In the genomic region with DNA sequence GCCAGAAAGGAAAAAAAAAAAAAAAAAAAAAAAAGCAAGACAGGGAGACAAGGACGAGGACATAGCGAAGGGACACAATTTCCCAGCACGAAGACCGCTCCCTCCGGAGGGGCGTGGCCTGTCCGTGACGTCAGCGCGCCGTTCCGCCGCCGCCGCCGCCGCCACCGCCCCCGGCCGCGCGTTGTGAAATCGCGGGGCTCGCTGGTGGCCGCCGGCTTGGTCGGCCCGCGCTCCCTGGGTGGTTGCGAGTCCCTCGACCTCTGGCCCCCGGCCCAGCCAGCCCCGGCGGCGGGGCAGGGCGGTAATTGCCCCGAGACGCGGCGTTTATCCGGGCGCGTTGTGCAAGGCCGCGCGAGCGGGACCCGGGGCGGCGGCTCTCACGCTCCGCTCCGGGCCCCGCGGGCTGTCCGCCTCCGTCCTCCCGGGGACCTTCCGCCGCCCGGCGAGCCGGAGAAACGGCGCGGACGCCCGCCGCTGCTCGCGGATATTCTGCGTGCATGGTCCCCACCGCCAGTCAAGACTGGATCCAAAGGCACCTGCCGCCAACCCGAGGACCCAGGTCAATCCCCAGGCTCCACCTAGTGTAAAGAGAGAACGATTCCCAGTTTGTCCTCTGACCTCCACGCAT, we compare ENCODE assay signal across 7 mouse cellular contexts. TPM values are rescaled to one million over a fixed set of nuclear protein-coding genes. Genes with fewer than 3 reads are reported as not detected.
DNase-seq lines count a peak whose midpoint lies in the region; ATAC-seq lines count a peak whose summit lies in the region.

No protein-coding gene starts in this region.

- peak overlapping the region; percentile 71 for H3K9ac ChIP-seq in embryonic facial prominence, embryonic 12.5 days
- peak overlapping the region; percentile 70 for H3K9ac ChIP-seq in limb, embryonic 12.5 days (replicated peaks)
- H3K9ac ChIP-seq in midbrain, embryonic 14.5 days (replicated peaks; ENCODE audit: low read length): peak overlapping the region; percentile 96

- no peak overlapping the region for H3K27ac ChIP-seq in embryonic facial prominence, embryonic 12.5 days
- no peak overlapping the region for H3K27ac ChIP-seq in limb, embryonic 12.5 days
- peak overlapping the region; percentile 88 for H3K27ac ChIP-seq in midbrain, embryonic 14.5 days (replicated peaks; ENCODE audit: low read depth, low read length)

- H3K4me3 ChIP-seq in embryonic facial prominence, embryonic 12.5 days: peak overlapping the region; percentile 72
- peak overlapping the region; percentile 82 for H3K4me3 ChIP-seq in limb, embryonic 12.5 days (replicated peaks)
- peak overlapping the region; percentile 79 for H3K4me3 ChIP-seq in midbrain, embryonic 14.5 days (replicated peaks; ENCODE audit: low read depth, low read length)

- H3K36me3 ChIP-seq in embryonic facial prominence, embryonic 12.5 days: no peaks in the 10 kb centered on the region
- H3K36me3 ChIP-seq in limb, embryonic 12.5 days: no peaks in the 10 kb centered on the region
- no peaks in the 10 kb centered on the region for H3K36me3 ChIP-seq in midbrain, embryonic 14.5 days (ENCODE audit: control insufficient read depth, insufficient read depth, low read length)

- peak; percentile 49; the same call in 1 of the 2 replicates for ATAC-seq in embryonic facial prominence, embryonic 12.5 days (ENCODE audit: insufficient number of reproducible peaks, insufficient read depth, low FRiP score, low TSS enrichment)
- ATAC-seq in limb, embryonic 12.5 days (ENCODE audit: insufficient number of reproducible peaks, insufficient read depth, low FRiP score, low TSS enrichment, low read depth): peak; percentile 65
- peak; percentile 85 for ATAC-seq in midbrain, embryonic 14.5 days (ENCODE audit: low FRiP score, low TSS enrichment)

- under 1% methylated on average over 66 of the region's 78 CpGs for WGBS in embryonic facial prominence, embryonic 12.5 days
- under 1% methylated on average over 75 of the region's 78 CpGs for WGBS in limb, embryonic 12.5 days
- under 1% methylated on average over 66 of the region's 78 CpGs for WGBS in midbrain, embryonic 14.5 days

- peaks cover 4% of the 10 kb centered on the region; the same call in 1 of the 2 replicates for H3K4me1 ChIP-seq in embryonic facial prominence, embryonic 12.5 days
- H3K4me1 ChIP-seq in limb, embryonic 12.5 days (replicated peaks): peaks cover 4% of the 10 kb centered on the region; the same call in 1 of the 2 replicates
- H3K4me1 ChIP-seq in midbrain, embryonic 14.5 days (ENCODE audit: control insufficient read depth, insufficient read depth, low read length): peaks cover 9% of the 10 kb centered on the region

- H3K9me3 ChIP-seq in embryonic facial prominence, embryonic 12.5 days: no peaks in the 10 kb centered on the region
- H3K9me3 ChIP-seq in limb, embryonic 12.5 days: no peaks in the 10 kb centered on the region
- no peaks in the 10 kb centered on the region for H3K9me3 ChIP-seq in midbrain, embryonic 14.5 days (ENCODE audit: control insufficient read depth, low read length)

- peaks cover 26% of the 10 kb centered on the region for H3K27me3 ChIP-seq in embryonic facial prominence, embryonic 12.5 days
- H3K27me3 ChIP-seq in limb, embryonic 12.5 days: peaks cover 74% of the 10 kb centered on the region
- H3K27me3 ChIP-seq in midbrain, embryonic 14.5 days (ENCODE audit: control insufficient read depth, insufficient read depth, low read length): peaks cover 4% of the 10 kb centered on the region; the same call in 1 of the 2 replicates

- H3K4me2 ChIP-seq in embryonic facial prominence, embryonic 12.5 days (replicated peaks): peak overlapping the region; percentile 89
- H3K4me2 ChIP-seq in limb, embryonic 12.5 days: peak overlapping the region; percentile 91
- peak overlapping the region; percentile 75 for H3K4me2 ChIP-seq in midbrain, embryonic 14.5 days (ENCODE audit: low read length)

- DNase-seq in adrenal gland, postnatal 36 days: peak; percentile 93 to 96
- DNase-seq in heart, adult 18-20 months: peak; percentile 90 to 91
- peak; percentile 73 to 78 for DNase-seq in kidney, adult 8-10 months
- DNase-seq in midbrain, embryonic 14.5 days: peak; percentile 93
- peak; percentile 66 for DNase-seq in spleen, adult 12 weeks (ENCODE audit: low spot score)

RNA-seq across cellular contexts. Expression of a gene that starts 38.5 kb away (rescaled TPM):
- not detected for total RNA-seq in adrenal gland, postnatal 36 days (2021)
- polyA plus RNA-seq in embryonic facial prominence, embryonic 12.5 days (2016; fragmentation: Nextera tagmentation; extraction: Ambion mirVana): 1.8 and 3.0 TPM in 2 replicates
- not detected for total RNA-seq in heart, adult 18-20 months (2021)
- polyA plus RNA-seq in limb, embryonic 12.5 days (2016; fragmentation: Nextera tagmentation; extraction: Ambion mirVana): not detected in 2 replicates
- not detected in 2 replicates for polyA plus RNA-seq in midbrain, embryonic 14.5 days (2014; fragmentation: Nextera tagmentation; extraction: Ambion mirVana)
